Mouse (Mus musculus) small intestine, adult 2 months (tissue): Measurements from ENCODE around the gene Hpse2. TPM values are rescaled to one million over a fixed set of nuclear protein-coding genes. Genes with fewer than 3 reads are reported as not detected.

Source experiments
- H3K27ac ChIP-seq: fragments of 200-500 bp; 2 replicates; pipeline ENCODE4 v1.5.1; 2012; ENCODE audit warnings: low read depth, low read length, control low read depth, inconsistent platforms; ENCODE audit not compliant: insufficient read depth
- H3K27me3 ChIP-seq: fragments of 200-500 bp; 2 replicates; pipeline ENCODE4 v1.6.1; 2012; ENCODE audit warnings: mild to moderate bottlenecking, moderate library complexity, low read length, inconsistent platforms; ENCODE audit not compliant: control insufficient read depth, insufficient read depth
- H3K36me3 ChIP-seq: fragments of 200-500 bp; 2 replicates; pipeline ENCODE4 v1.6.1; 2012; ENCODE audit warnings: mild to moderate bottlenecking, low read length, control low read depth, inconsistent platforms; ENCODE audit not compliant: control insufficient read depth, insufficient read depth
- H3K4me1 ChIP-seq: fragments of 200-500 bp; 2 replicates; pipeline ENCODE4 v1.6.1; 2012; ENCODE audit warnings: low read length, inconsistent platforms, mixed read lengths; ENCODE audit not compliant: control insufficient read depth, insufficient read depth, insufficient read length
- H3K4me3 ChIP-seq: fragments of 200-500 bp; 2 replicates; pipeline ENCODE4 v1.5.1; 2012; ENCODE audit warnings: low read depth, mild to moderate bottlenecking, control low read depth, inconsistent platforms, low read length, moderate library complexity
- CTCF ChIP-seq: fragments of 200-500 bp; IDR thresholded peaks from 2 replicates; pipeline ENCODE4 v1.5.1; 2012; ENCODE audit warnings: low read depth, mild to moderate bottlenecking, control low read depth, inconsistent platforms, low read length, moderate library complexity, mixed read lengths; ENCODE audit not compliant: insufficient replicate concordance, insufficient read length; ENCODE audit errors: extremely low read depth
- POLR2A ChIP-seq: fragments of 200-500 bp; IDR thresholded peaks from 2 replicates; pipeline ENCODE4 v1.6.1; 2012; ENCODE audit warnings: low read depth, mild to moderate bottlenecking, control low read depth, inconsistent platforms, low read length, moderate library complexity
- WGBS: fragments of 180-500 bp; shearing (Covaris S2); methylation state at CpG from one replicate; pipeline ENCODE4 v1.1.7; 2018; 5-methylcytosine and 5-hydroxymethylcytosine counted together
- polyA plus RNA-seq: library from polyadenylated mRNA; depleted of rRNA; stranded (reverse); fragments of >200 nt; gene quantifications from 2 replicates; pipeline ENCODE4 v1.2.3, GENCODE M21; 2012

Hpse2 gene
- polyA plus RNA-seq, 1 experiment = 1.1 TPM

GRCm38 (mm10) chr19:42839118-42839517 lies 549.0 kb downstream of the Hpse2 start:
- 71% methylated on average over 2 of the region's 2 CpGs for WGBS
- H3K36me3 ChIP-seq = no peaks in the 10 kb centered on the region
- no peaks in the 10 kb centered on the region for H3K27me3 ChIP-seq
- no peak overlapping the region for H3K4me3 ChIP-seq
- TF ChIP-seq POLR2A = no peak
- no peak for TF ChIP-seq CTCF
- H3K27ac ChIP-seq = no peak overlapping the region
- 0 out of 2 replicates have a peak, but pooled peaks cover 2% of the 10 kb centered on the region for H3K4me1 ChIP-seq

GRCm38 (mm10) chr19:42838271-42838670 lies 549.9 kb downstream of the Hpse2 start:
- Histone ChIP-seq H3K27me3 (no peaks in the 10 kb centered on the region), H3K4me1 (0 out of 2 replicates have a peak, but pooled peaks cover 2% of the 10 kb centered on the region), H3K36me3 (no peaks in the 10 kb centered on the region), H3K27ac (no peak overlapping the region), H3K4me3 (no peak overlapping the region)
- WGBS = 75% methylated on average over 2 of the region's 2 CpGs
- TF ChIP-seq CTCF = no peak
- no peak for TF ChIP-seq POLR2A

- Histone ChIP-seq H3K4me1 (0 out of 2 replicates have a peak, but pooled peaks cover 2% of the 10 kb centered on the region), H3K27me3 (no peaks in the 10 kb centered on the region), H3K4me3 (no peak overlapping the region), H3K36me3 (no peaks in the 10 kb centered on the region), H3K27ac (no peak overlapping the region)
- 67% methylated on average over 10 of the region's 10 CpGs for WGBS
- TF ChIP-seq CTCF (no peak), POLR2A (no peak)
These were observed 550.6 kb downstream of the Hpse2 start for GRCm38 (mm10) chr19:42837591-42837990.

- WGBS = 88% methylated on average over 7 of the region's 7 CpGs
- Histone ChIP-seq H3K4me1 (0 out of 2 replicates have a peak, but pooled peaks cover 2% of the 10 kb centered on the region), H3K4me3 (no peak overlapping the region), H3K27me3 (no peaks in the 10 kb centered on the region), H3K27ac (no peak overlapping the region), H3K36me3 (no peaks in the 10 kb centered on the region)
- TF ChIP-seq POLR2A (no peak), CTCF (no peak)
These were observed 555.0 kb downstream of the Hpse2 start for GRCm38 (mm10) chr19:42833126-42833525.

- H3K4me3 ChIP-seq = no peak overlapping the region
- no peak for TF ChIP-seq CTCF
- no peak for TF ChIP-seq POLR2A
- H3K4me1 ChIP-seq = no peaks in the 10 kb centered on the region
- H3K27ac ChIP-seq = no peak overlapping the region
- no peaks in the 10 kb centered on the region for H3K36me3 ChIP-seq
- WGBS = 51% methylated on average over 2 of the region's 2 CpGs
- H3K27me3 ChIP-seq = no peaks in the 10 kb centered on the region
These were observed 555.9 kb downstream of the Hpse2 start for GRCm38 (mm10) chr19:42832251-42832650.

GRCm38 (mm10) chr19:42829196-42829595 lies 559.0 kb downstream of the Hpse2 start:
- H3K4me1 ChIP-seq = no peaks in the 10 kb centered on the region
- H3K36me3 ChIP-seq = no peaks in the 10 kb centered on the region
- TF ChIP-seq POLR2A (no peak), CTCF (no peak)
- no peaks in the 10 kb centered on the region for H3K27me3 ChIP-seq
- no peak overlapping the region for H3K27ac ChIP-seq
- H3K4me3 ChIP-seq = no peak overlapping the region
- 51% methylated on average over 4 of the region's 4 CpGs for WGBS

GRCm38 (mm10) chr19:42827843-42828242 lies 560.3 kb downstream of the Hpse2 start:
- TF ChIP-seq POLR2A (no peak), CTCF (no peak)
- 78% methylated on average over 3 of the region's 3 CpGs for WGBS
- H3K4me3 ChIP-seq = no peak overlapping the region

More at GRCm38 (mm10) chr19:42827843-42828242, 560.3 kb downstream of the Hpse2 start:
- Histone ChIP-seq H3K36me3 (no peaks in the 10 kb centered on the region), H3K27me3 (no peaks in the 10 kb centered on the region), H3K27ac (no peak overlapping the region), H3K4me1 (no peaks in the 10 kb centered on the region)
